Mouse (Mus musculus): ENCODE data around the gene Zc3h12a. TPM values are rescaled to one million over a fixed set of nuclear protein-coding genes. Genes with fewer than 3 reads are reported as not detected.

Zc3h12a gene
- polyA plus RNA-seq, 1 experiment from 2014 or later = 0.61 TPM

DNA sequence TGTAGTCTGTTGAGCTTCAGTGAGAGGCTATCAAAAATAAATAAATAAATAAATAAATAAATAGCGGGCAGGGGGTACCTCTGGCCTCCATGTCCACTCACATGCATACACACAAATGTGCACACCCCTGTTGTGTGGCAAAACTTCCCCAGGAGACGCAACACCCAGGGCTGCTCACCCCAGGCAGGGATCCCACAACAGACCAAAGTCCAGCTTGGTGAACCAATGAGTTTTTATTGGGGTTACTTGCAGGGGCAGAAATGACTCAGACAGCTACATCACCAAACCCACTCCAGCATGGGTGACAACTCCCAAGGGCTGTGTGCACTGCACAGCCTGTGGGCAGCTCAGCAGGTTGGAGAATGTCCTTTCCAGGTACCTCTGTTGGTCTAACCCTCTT is 49.9 kb downstream of the Zc3h12a start:
- Histone ChIP-seq H3K27ac (ENCODE audit: low read depth, low read length) (no peak overlapping the region), H3K27me3 (ENCODE audit: control insufficient read depth, insufficient read depth, low read length) (no peaks in the 10 kb centered on the region), H3K4me3 (ENCODE audit: low read length) (no peak overlapping the region), H3K9ac (ENCODE audit: low read depth, low read length) (no peak overlapping the region), H3K9me3 (ENCODE audit: control insufficient read depth, low read length) (no peaks in the 10 kb centered on the region), H3K4me2 (replicated peaks; ENCODE audit: low read depth, low read length) (no peak overlapping the region), H3K4me1 (ENCODE audit: control insufficient read depth, insufficient read depth, low read length) (no peaks in the 10 kb centered on the region), H3K36me3 (ENCODE audit: control insufficient read depth, insufficient read depth, low read length) (peaks cover 35% of the 10 kb centered on the region)
- WGBS = 86% methylated on average over 2 of the region's 2 CpGs
- no peak for ATAC-seq (ENCODE audit: low FRiP score, low TSS enrichment)

Other genes with a start within 250 kb of the Zc3h12a start
- 0.10 and 0.23 TPM in 2 replicates for gene Epha10, start 246.9 kb downstream of the Zc3h12a start, polyA plus RNA-seq (2014; fragmentation: Nextera tagmentation; extraction: Ambion mirVana)
- 4.8 and 5.0 TPM in 2 replicates for gene 9930104L06Rik, start 190.8 kb downstream of the Zc3h12a start, polyA plus RNA-seq (2014; fragmentation: Nextera tagmentation; extraction: Ambion mirVana)
- 151 and 152 TPM in 2 replicates for gene Cdca8, start 188.5 kb downstream of the Zc3h12a start, polyA plus RNA-seq (2014; fragmentation: Nextera tagmentation; extraction: Ambion mirVana)
- gene Rspo1, start 141.4 kb downstream of the Zc3h12a start, polyA plus RNA-seq (2014; fragmentation: Nextera tagmentation; extraction: Ambion mirVana) = 40.0 and 44.8 TPM in 2 replicates
- 56.9 and 95.5 TPM in 2 replicates for gene Gnl2, start 111.3 kb downstream of the Zc3h12a start, polyA plus RNA-seq (2014; fragmentation: Nextera tagmentation; extraction: Ambion mirVana)
- gene Dnali1, start 62.1 kb downstream of the Zc3h12a start, polyA plus RNA-seq (2014; fragmentation: Nextera tagmentation; extraction: Ambion mirVana) = 0.11 TPM in 1 of 2 replicates, not detected in the other
- 30.6 and 36.9 TPM in 2 replicates for gene Snip1, start 61.2 kb downstream of the Zc3h12a start, polyA plus RNA-seq (2014; fragmentation: Nextera tagmentation; extraction: Ambion mirVana)
- 64.3 and 72.1 TPM in 2 replicates for gene Meaf6, start 42.7 kb downstream of the Zc3h12a start, polyA plus RNA-seq (2014; fragmentation: Nextera tagmentation; extraction: Ambion mirVana)